Mouse (Mus musculus) kidney, adult 9 months (tissue): Measurements from ENCODE around the gene Olfr1440.

Source experiments
- DNase-seq: peaks from one replicate; pipeline ENCODE4 v3.0.0; 2022

Olfr1440 gene

DNA sequence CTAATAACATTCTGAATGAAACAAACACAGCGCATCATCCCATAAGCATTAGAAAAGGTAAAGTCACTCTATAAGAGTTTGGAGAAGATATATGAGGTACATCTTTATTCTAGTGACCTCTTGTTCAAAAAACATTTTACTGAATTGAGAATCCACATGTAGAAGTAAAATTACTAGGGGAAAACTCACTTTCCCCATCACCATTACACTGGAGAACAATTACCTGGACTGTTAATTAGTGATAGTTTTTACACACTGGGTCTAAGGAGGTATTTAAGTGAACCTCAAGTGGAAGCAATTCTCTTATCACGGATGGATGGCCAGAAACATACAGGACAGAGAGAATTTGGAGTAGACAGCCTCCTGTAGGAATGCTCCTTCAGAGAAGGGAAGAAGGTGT is at the start of gene Olfr1440:
TSS of gene Olfr1440 (plus strand) at position 301 of the 400 bp plus-strand sequence.
- no peak for DNase-seq

DNA sequence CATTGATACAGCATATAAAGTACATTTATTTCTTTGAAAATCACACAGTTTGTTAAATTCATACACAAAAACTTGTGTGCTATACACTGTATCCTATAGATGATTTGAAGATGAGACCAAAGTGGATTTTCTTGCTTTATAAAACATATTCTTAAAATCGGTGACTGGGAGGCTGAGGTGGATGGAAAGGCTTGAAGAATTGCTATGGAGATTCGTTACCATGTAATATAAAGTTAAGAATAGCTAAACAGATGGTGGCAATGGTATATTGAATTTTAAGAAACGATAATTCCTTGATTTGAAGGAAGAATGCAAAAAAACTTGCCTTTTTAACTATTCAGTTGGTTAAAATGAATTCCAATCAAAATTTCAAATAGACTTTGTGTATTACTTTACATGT is 14.1 kb upstream of the Olfr1440 start:
- DNase-seq = no peak

DNA sequence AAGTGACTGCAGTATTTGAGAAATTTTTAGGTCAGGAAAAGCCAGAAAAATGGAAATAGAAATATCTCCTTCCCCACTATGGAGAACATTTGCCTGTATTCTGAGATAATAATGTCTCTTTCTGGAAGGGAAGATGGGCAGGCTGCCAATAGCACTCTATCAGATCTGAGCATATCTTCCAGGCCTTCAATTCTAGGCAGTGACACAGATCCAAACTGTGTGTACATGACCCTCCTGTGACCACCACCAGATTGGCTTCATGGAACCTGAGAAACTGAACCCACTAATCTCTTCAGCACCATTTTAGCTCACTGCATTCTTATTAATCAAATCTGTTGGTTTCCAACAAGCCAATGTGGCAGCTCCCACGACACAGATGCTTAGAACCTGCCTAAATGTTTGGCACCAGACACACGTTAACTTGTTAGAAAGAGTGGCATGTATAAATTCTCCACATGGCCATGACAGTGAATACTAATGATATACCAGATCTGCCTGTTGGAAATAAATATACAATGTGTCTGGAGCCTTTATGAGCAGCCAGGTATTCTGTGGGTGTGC is 12.5 kb upstream of the Olfr1440 start:
- DNase-seq = no peak

DNA sequence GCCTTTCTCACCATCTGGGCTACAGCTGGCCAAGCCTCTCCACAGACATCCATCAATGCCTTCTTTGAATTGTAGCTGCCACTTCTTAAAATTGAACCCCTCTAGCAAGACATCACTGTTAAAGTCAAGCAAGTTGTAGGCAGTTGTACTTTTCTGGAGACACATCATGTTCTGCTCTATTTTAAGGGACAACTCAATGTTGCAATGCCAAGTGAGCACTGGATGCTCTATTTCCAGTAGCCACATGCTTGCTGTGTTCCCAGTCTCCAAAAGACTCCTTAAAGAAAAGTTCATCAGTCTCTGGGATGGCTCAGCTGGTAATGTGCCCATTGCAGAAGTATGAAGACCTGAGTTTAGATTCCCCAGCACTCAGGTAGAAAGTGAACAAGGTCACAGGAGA is 26.7 kb downstream of the Olfr1440 start:
- no peak for DNase-seq

DNA sequence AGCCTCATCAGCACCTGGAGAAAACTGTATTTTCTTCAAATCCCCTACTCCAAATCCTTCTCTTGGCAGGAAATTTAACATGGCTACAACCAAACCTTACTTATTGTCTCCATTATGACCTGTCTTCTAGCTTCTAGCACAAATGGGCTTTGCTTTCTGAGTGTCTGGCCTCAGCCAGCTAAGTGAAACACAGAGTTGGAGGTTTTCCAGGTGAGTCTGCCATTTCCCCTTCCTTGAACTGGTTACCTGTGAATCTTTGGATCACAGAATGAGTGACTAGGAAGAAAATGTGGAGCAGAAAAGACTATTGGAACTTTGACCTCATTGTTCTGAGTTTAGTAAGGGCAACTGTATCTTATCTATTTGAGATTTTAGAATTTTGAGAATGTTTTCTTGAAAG is 30.3 kb downstream of the Olfr1440 start, which contains the start of gene Olfr1441:
TSS of gene Olfr1441 (plus strand) at position 73 of the 400 bp plus-strand sequence.
- DNase-seq = peak; percentile 59

DNA sequence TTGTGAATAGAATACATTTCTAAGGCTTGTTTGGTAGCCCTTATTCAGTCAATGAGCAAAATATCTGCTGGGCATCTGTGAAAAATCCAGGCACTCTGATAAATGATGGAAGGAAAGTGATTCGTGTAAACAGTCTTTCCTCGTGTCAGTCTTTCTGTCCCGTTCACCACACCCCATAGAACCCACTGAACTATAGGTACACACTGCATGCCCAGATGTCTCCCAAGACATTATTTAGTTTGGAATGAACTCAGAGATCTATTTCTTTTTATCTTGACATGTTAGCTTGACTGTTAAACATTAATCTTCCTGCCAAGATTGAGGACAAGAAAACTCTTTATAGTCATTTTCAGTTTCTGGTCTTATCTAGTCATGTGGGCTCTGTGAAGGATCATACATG is 31.2 kb downstream of the Olfr1440 start:
- no peak for DNase-seq

DNA sequence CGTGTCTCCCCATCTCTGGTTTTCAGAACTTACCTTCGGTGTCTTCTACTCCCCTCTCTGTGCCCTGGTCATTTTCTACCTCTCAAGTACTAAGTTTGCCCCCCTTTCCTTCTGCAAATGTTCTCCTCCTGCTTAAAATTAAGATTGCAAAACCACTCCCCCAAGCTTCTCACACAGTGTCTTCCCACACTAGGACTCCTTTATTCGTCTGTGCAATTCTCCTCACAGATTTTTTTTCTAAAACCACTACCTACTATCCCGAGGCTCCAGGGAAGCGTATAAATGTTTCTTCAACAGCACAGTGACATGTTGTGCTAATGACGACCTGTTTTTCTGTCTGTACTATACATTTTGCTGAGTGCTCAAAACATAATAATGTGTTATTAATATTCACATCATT is 33.5 kb downstream of the Olfr1440 start:
- no peak for DNase-seq

DNA sequence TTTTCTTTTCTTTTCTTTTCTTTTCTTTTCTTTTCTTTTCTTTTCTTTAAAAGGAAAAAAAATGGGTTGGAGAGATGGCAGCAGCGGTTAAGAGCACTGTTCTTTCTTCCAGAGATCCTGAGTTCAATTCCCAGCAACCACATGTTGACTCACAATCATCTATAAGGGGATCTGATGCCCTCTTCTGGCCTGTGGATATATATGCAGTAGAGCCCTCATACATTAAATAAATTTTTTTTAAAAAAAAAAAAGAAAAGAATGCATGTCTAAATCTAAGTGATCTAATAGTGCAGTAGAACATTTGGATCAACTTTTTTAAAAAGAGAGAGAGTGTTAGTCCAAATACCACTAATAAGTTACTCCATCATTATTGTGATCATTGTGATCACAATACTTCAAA is 34.6 kb downstream of the Olfr1440 start:
- no peak for DNase-seq

DNA sequence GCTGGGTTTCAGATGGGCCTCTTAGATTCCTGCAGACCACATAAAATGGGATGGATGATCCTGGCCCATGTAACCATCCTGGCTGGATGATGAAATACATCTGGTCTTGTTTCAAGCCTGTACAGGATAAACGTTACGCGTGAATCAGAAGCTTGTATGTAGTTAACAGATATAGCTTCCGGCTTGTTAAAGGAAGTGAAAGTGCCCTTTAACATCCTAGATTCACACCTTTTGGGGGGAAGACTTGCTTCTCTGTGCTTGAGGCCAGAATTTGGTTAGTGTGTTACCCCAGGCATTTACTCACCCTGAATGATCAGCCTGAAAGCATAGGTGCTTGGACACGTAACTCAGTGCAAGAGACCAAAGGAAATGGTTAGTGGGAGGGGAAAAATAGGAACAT is 40.0 kb downstream of the Olfr1440 start:
- no peak for DNase-seq

DNA sequence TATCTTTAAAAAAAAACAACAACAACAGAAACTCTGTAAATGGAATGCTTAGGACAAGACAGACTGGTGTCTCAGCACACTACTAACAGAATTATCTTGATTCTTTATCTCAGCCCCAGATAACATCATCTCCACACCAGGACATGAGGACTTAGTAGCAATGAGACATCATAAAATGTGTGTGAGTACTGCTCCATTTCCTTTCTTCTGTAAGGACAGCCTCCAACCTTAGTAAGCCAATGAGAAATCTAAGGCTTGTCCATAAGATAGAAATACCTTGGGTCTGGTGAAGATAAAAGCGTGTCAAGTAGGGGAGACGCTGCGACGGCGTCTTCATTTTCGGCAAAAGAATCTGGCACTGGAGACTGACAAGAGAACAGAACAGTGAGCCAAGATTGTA is 40.5 kb downstream of the Olfr1440 start, which contains the start of gene Pfpl:
TSS of gene Pfpl (plus strand) at position 301 of the 400 bp plus-strand sequence.
- DNase-seq = no peak

DNA sequence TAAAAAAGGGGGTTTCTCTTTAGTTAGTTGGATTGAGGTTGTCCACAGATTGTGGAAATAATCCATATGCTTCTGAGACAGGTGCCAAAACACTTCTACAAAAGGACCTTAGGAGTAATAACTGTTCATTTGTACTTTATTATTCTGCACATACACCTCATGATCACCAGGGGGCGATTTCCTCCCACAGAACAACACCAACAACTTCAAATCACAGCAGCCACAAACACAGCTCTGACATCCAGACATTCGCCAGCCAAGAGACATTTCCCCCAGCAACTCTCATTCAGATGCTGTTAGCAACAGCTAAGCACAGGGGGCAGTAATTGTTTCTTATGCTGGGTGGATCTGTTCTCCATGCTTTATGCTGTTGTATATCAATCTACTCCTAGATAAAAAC is 46.0 kb downstream of the Olfr1440 start:
- DNase-seq = peak; percentile 63

DNA sequence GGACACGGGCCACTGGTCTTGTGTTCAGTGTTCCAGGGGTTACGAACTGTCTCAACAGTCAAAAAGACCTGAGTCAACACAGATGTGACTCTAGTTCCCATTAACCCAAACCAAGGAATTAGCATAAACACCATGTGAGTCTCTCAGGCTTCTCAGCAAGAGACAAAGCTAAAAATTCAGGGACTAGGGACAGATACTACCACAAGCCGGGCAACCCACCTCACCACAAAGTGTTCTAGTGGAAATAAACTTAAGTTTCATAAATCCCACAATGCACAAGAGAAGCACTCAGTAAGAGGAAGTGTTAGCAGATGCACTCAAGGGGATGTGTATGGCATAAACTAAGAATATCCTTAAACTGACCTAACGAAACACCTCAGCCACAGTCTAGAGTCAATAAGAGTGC is 47.9 kb downstream of the Olfr1440 start:
- peak; percentile 20 for DNase-seq

DNA sequence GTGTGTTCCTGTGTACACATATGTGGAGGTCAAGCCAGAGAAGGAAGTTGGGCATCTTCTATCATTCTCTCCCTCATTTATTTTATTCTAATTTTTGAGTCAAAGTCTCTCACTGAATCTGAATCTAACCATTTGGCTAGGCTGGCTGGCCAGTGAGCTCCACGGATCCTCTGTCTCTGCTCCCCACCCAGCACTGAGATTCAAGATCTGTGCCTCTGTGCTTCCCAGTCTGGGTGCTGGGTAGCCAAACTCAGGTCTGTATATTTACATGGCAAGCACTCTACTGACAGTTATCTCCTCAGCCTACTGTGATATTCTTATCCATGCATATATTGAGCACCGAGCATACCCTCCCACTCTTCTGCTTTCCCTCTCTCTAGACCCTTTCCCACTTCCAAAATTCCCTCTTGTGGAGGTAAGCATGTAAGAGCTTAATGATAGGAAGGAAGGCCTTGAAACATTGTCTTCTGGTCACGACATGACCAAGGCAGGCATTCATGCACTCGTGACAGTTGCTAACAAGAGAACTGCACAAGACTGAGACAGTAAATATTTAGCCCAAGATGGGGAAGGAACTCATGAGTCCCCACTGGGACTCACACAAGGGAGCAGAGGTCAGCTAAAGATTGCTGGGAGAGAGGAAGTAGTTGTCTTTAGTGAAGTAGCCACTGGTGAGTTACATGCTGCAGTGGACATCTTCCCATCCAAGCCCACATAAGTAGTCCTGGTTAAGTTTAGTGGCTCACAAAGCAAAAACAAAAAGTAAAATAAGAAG is 48.9 kb downstream of the Olfr1440 start:
- DNase-seq = no peak

DNA sequence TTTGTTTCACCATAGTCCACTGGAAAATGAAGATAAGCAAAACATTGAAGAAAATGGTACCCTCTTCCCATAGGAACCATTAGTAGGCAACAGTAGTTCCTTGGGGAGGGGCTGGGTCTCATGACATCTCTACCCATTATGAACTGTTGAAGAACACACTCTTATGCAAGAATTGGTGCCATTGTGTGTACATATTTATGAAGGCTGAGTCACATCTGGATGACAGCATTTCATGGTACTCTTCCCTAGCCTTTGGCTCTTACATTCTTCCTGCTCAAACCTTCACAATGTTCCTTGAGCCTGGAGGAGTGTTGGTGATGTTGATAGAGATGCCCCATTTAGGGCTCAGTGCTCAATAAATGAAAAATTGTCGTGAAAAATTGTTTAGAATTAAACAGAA is 52.5 kb downstream of the Olfr1440 start:
- DNase-seq = no peak

DNA sequence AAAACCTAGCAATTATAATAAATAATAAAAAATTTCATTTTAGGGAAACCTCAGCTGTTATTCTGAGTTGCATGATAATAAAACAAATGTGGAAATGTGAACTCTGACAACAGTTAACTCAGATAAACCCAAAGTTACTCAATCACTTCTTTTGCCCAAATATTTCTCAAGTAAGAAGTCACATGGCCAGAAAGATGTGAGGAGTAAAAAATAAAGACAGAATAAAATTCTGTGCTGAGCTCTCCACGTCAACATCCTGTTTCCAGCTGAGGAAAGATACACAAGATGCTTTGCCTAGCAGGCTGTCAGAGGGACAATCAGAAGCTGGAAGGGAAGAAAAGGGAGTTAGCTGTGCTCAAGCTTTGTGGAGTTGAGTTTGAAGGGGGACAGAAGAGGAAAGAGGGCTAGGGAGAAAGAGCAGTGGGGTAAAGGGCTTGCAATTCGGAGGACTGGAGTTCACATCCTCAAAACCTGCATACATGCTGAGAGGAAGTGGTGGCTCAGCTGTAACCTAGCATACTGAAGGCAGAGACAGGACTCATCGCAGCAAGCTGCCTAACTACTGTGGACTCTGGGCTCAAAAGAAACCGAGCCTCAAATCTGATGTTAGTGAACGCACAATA is 53.1 kb downstream of the Olfr1440 start:
- no peak for DNase-seq

DNA sequence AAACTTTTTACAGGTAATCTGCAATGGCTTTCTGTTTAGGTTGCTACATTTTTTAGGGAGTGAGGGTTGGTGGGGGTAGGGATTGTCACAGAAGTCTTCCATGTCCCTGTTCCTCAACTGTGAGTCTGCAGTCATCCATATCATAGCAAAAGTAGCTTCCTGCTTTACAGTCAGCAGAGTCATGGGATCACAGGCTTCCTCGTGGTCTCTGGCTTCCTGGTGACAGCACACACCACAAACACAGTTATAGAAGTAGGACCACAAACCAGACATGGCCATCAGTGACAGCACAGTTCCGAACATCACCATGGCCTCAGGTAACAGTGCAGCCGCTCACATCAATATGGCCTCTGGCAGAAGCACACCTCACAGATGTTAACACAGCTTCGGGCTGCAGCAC is 55.5 kb downstream of the Olfr1440 start:
- no peak for DNase-seq

DNA sequence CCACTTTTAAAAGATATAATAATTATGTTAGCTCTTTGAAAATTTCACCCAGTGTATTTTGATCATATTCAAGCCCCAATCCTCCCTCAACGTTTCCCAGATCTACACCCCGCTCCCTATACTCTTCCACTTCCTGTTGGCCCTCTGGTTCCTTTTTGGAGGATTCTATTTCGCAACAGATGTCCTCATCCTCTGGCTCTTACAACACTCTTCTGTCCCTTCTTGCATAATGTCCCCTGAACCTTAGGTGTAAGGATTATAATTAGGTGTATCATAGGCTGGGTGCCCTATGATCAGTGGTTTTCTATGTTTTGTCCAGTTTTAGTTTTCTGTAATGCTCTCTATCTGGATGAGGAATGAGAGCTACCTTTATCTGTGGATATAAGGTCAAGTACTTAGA is 57.9 kb downstream of the Olfr1440 start:
- no peak for DNase-seq
